Comparison of ENCODE assay signal across 9 mouse cellular contexts in the genomic region with DNA sequence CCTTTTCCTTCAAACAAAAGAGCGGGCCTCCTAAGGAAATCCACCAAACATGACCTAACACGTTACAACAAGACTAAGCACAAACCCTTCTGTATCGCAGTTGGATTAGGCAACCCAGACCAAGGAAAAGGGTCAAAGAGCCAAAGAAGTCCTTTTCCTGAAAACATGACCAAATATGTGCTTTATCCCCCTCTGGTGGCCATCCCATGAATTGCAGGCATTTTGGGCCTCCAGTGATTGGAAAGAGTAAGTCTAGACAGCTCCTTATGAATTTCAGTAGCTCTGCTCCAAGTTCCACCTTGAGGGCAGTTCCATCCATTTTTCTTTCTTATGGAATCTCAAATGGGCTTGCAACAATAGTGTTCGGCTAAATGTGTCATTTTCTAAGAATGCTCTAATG.
A peak's percentile ranks its signal among the peaks of the same experiment; 100 is the strongest.
DNase-seq lines count a peak whose midpoint lies in the region; ATAC-seq and TF ChIP-seq lines count a peak whose summit lies in the region.
"Had no signal": no experiment of that assay in that cellular context is flagged by ENCODE, and none has a peak within 500 bp of the region (broad histone marks: within the 10 kb centered on the region; RNA-seq: fewer than 3 reads in every experiment).

No protein-coding gene starts in this region.

- no peak overlapping the region for H3K4me2 ChIP-seq in heart, embryonic 11.5 days
- H3K4me2 ChIP-seq in stomach, postnatal 0 days (replicated peaks; ENCODE audit: low read depth): no peak overlapping the region

- no peaks in the 10 kb centered on the region for H3K27me3 ChIP-seq in heart, embryonic 11.5 days (ENCODE audit: control insufficient read depth, insufficient read depth, low read length)
- no peaks in the 10 kb centered on the region for H3K27me3 ChIP-seq in forebrain, embryonic 10.5 days (ENCODE audit: poor library complexity, severe bottlenecking)
- no peaks in the 10 kb centered on the region for H3K27me3 ChIP-seq in stomach, postnatal 0 days (ENCODE audit: control insufficient read depth, insufficient read depth, low read length)
- H3K27me3 ChIP-seq: megakaryocyte, embryonic 14.5 days had no signal

- no peaks in the 10 kb centered on the region for H3K9me3 ChIP-seq in heart, embryonic 11.5 days (replicated peaks; ENCODE audit: control insufficient read depth, low read length)
- H3K9me3 ChIP-seq in forebrain, embryonic 10.5 days: no peaks in the 10 kb centered on the region
- H3K9me3 ChIP-seq in stomach, postnatal 0 days (ENCODE audit: control insufficient read depth, low read length): no peaks in the 10 kb centered on the region
- H3K9me3 ChIP-seq: megakaryocyte, embryonic 14.5 days had no signal

- H3K9ac ChIP-seq in heart, embryonic 11.5 days (ENCODE audit: low read depth, low read length): no peak overlapping the region
- H3K9ac ChIP-seq in stomach, postnatal 0 days (ENCODE audit: low read length): no peak overlapping the region

- peak; percentile 86; the same call in 1 of the 2 replicates for TF ChIP-seq CTCF in brain, embryonic 14.5 days (IDR thresholded peaks at IDR 0.05; ENCODE audit: borderline replicate concordance, extremely low read depth, insufficient read depth, insufficient read length)
- peak; percentile 92 for TF ChIP-seq CTCF in left cerebral cortex, adult 2 months (IDR thresholded peaks at IDR 0.05)
- TF ChIP-seq CTCF in stomach, postnatal 0 days (IDR thresholded peaks at IDR 0.05; ENCODE audit: low read depth): peak; percentile 90

- no peak overlapping the region for H3K27ac ChIP-seq in heart, embryonic 11.5 days (ENCODE audit: low read depth, low read length)
- H3K27ac ChIP-seq in forebrain, embryonic 10.5 days: no peak overlapping the region
- H3K27ac ChIP-seq in left cerebral cortex, adult 2 months: no peak overlapping the region
- no peak overlapping the region for H3K27ac ChIP-seq in stomach, postnatal 0 days (replicated peaks)

- TF ChIP-seq POLR2A in brain, embryonic 14.5 days (IDR thresholded peaks at IDR 0.05; ENCODE audit: borderline replicate concordance, extremely low read depth, insufficient read depth, insufficient read length, poor library complexity, severe bottlenecking): no peak

- H3K36me3 ChIP-seq in heart, embryonic 11.5 days (ENCODE audit: control insufficient read depth, insufficient read depth, low read length): no peaks in the 10 kb centered on the region
- H3K36me3 ChIP-seq in forebrain, embryonic 10.5 days (replicated peaks): no peaks in the 10 kb centered on the region
- H3K36me3 ChIP-seq in stomach, postnatal 0 days (ENCODE audit: control insufficient read depth, insufficient read depth, low read length): no peaks in the 10 kb centered on the region

- no peak for TF ChIP-seq EP300 in stomach, postnatal 0 days (optimal IDR thresholded peaks at IDR 0.05)

- ATAC-seq in heart, embryonic 11.5 days (replicated peaks; ENCODE audit: insufficient number of reproducible peaks, low FRiP score, low TSS enrichment): no peak
- ATAC-seq in stomach, postnatal 0 days (ENCODE audit: low FRiP score, low TSS enrichment): no peak

- intact Hi-C loops in heart, postnatal 36 days (cut with DNase I): loop anchor here (5.0 kb wide), 1 partner anchor 895 kb away; no protein-coding TSS in a partner anchor
- intact Hi-C loops in left cerebral cortex, adult 2 months (cut with DNase I): loop anchor here (5.0 to 10.0 kb wide), 2 partner anchors 310 to 897 kb away; no protein-coding TSS in a partner anchor

- H3K4me1 ChIP-seq in heart, embryonic 11.5 days (ENCODE audit: control insufficient read depth, insufficient read depth, low read length): no peaks in the 10 kb centered on the region
- no peaks in the 10 kb centered on the region for H3K4me1 ChIP-seq in forebrain, embryonic 10.5 days
- H3K4me1 ChIP-seq in stomach, postnatal 0 days (replicated peaks; ENCODE audit: control insufficient read depth, insufficient read depth): no peaks in the 10 kb centered on the region
- H3K4me1 ChIP-seq: megakaryocyte, embryonic 14.5 days had no signal

- no peak overlapping the region for H3K4me3 ChIP-seq in heart, embryonic 11.5 days (ENCODE audit: low read depth, low read length)
- no peak overlapping the region for H3K4me3 ChIP-seq in forebrain, embryonic 10.5 days
- no peak overlapping the region for H3K4me3 ChIP-seq in left cerebral cortex, adult 2 months
- no peak overlapping the region for H3K4me3 ChIP-seq in stomach, postnatal 0 days (ENCODE audit: low read depth, low read length)
- H3K4me3 ChIP-seq: megakaryocyte, embryonic 14.5 days had no signal

- peak; percentile 5 to 30 for DNase-seq in heart, adult 9 months (ENCODE audit: low spot score in 2 of 2)
- peak; percentile 82 for DNase-seq in brain, embryonic 14.5 days (ENCODE audit: low read depth)
- DNase-seq in forebrain, embryonic 10.5 days (ENCODE audit: extremely low spot score, low spot score): peak; percentile 72
- peak; percentile 43 to 71 for DNase-seq in heart, postnatal 36 days
- peak; percentile 73 to 80 for DNase-seq in left cerebral cortex, adult 2 months (ENCODE audit: extremely low spot score in 1 of 2, low spot score in 2 of 2)
- peak; percentile 80 for DNase-seq in mesoderm, embryonic 11.5 days (ENCODE audit: low read depth, low spot score)
- DNase-seq in stomach, postnatal 0 days (ENCODE audit: low spot score): peak; percentile 60

- 45% methylated on average over 4 of the region's 4 CpGs for WGBS in heart, embryonic 11.5 days (ENCODE audit: insufficient replicate concordance)
- WGBS in forebrain, embryonic 10.5 days: 51% methylated on average over 4 of the region's 4 CpGs
- 33% methylated on average over 4 of the region's 4 CpGs for WGBS in stomach, postnatal 0 days

Comparison
In these comparisons a context has a peak if more than half of its experiments do, and no peak if none do; other contexts are left out.
1. DNase-seq: peak in every context shown above with its lines; median percentile 82 in brain, embryonic 14.5 days; 80 in mesoderm, embryonic 11.5 days; 76 in left cerebral cortex, adult 2 months; 72 in forebrain, embryonic 10.5 days; 60 in stomach, postnatal 0 days; 57 in heart, postnatal 36 days; 18 in heart, adult 9 months.